Mouse (Mus musculus) activated CD4-positive, CD25-positive, alpha-beta regulatory T cell, adult 4 months (primary cell): Measurements from ENCODE around the gene Fam135a. TPM values are rescaled to one million over a fixed set of nuclear protein-coding genes. Genes with fewer than 3 reads are reported as not detected.
A peak's percentile ranks its signal among the peaks of the same experiment; 100 is the strongest.

Source experiments
- ATAC-seq: one replicate; pipeline ENCODE4 v1.8.0; 2017
- polyA plus RNA-seq, 2 experiments: library from polyadenylated mRNA; unstranded; fragments of 100-300 nt; shearing (Covaris generic); gene quantifications; one replicate each; pipeline ENCODE4 v1.2.1; 2017

Gene Fam135a
- polyA plus RNA-seq: 1 to 10 TPM in 1 of 2 experiments, under 1 TPM in 1; 0.18 to 1.6 TPM

GRCm38 (mm10) chr1:24099926-24100869 lies at the start of gene Fam135a:
Gene Fam135a (minus strand): TSS chr1:24100341.
- ATAC-seq: peak; percentile 52

GRCm38 (mm10) chr1:24143504-24143903 lies 43.4 kb upstream of the Fam135a start:
- ATAC-seq: no peak

- no peak for ATAC-seq
Measured at GRCm38 (mm10) chr1:24140555-24140954, 40.4 kb upstream of the Fam135a start.

GRCm38 (mm10) chr1:24137133-24137532 lies 37.0 kb upstream of the Fam135a start:
- no peak for ATAC-seq

GRCm38 (mm10) chr1:24134792-24135191 lies 34.7 kb upstream of the Fam135a start:
- ATAC-seq: peak; percentile 49

- ATAC-seq: no peak
Measured at GRCm38 (mm10) chr1:24133853-24134252, 33.7 kb upstream of the Fam135a start.

GRCm38 (mm10) chr1:24127866-24128265 lies 27.7 kb upstream of the Fam135a start:
- no peak for ATAC-seq

GRCm38 (mm10) chr1:24124610-24125009 lies 24.5 kb upstream of the Fam135a start:
- no peak for ATAC-seq

- ATAC-seq: no peak
Measured at GRCm38 (mm10) chr1:24122582-24122981, 22.4 kb upstream of the Fam135a start.

GRCm38 (mm10) chr1:24107971-24108773 lies 8.0 kb upstream of the Fam135a start:
- no peak for ATAC-seq

GRCm38 (mm10) chr1:24107378-24107777 lies 7.2 kb upstream of the Fam135a start:
- no peak for ATAC-seq

- ATAC-seq: no peak
Measured at GRCm38 (mm10) chr1:24102579-24103149, 2.5 kb upstream of the Fam135a start.

- no peak for ATAC-seq
Measured at GRCm38 (mm10) chr1:24100870-24101358, 773 bp upstream of the Fam135a start.

GRCm38 (mm10) chr1:24099541-24099925 lies 608 bp downstream of the Fam135a start:
- ATAC-seq: no peak

GRCm38 (mm10) chr1:24097541-24097940 lies 2.6 kb downstream of the Fam135a start:
- no peak for ATAC-seq

GRCm38 (mm10) chr1:24092414-24092813 lies 7.7 kb downstream of the Fam135a start:
- no peak for ATAC-seq

GRCm38 (mm10) chr1:24090603-24091002 lies 9.5 kb downstream of the Fam135a start:
- no peak for ATAC-seq

- no peak for ATAC-seq
Measured at GRCm38 (mm10) chr1:24090094-24090493, 10.0 kb downstream of the Fam135a start.

GRCm38 (mm10) chr1:24086176-24086575 lies 14.0 kb downstream of the Fam135a start:
- no peak for ATAC-seq

- ATAC-seq: no peak
Measured at GRCm38 (mm10) chr1:24074396-24074795, 25.7 kb downstream of the Fam135a start.

- no peak for ATAC-seq
Measured at GRCm38 (mm10) chr1:24073386-24074248, 26.5 kb downstream of the Fam135a start.

GRCm38 (mm10) chr1:24068830-24069229 lies 31.3 kb downstream of the Fam135a start:
- ATAC-seq: no peak
